Mouse (Mus musculus) neural tube, embryonic 11.5 days (tissue): ENCODE results near the gene Meaf6. TPM values are rescaled to one million over a fixed set of nuclear protein-coding genes. Genes with fewer than 3 reads are reported as not detected.

Experiments
- ATAC-seq: fragments of 200-750 bp; cut with Nextera tagmentation; 2 replicates; pipeline ENCODE4 v1.8.0; 2017; ENCODE audit warnings: moderate number of reproducible peaks, mild to moderate bottlenecking, moderate TSS enrichment, moderate library complexity; ENCODE audit not compliant: insufficient read depth, low FRiP score, low TSS enrichment
- DNase-seq: peaks from one replicate; pipeline ENCODE4 v3.0.0-alpha.2; 2015; ENCODE audit warnings: low spot score
- H3K27ac ChIP-seq: fragments of 300-500 bp; sonication (generic); 2 replicates; pipeline ENCODE4 v1.5.1; 2014; ENCODE audit warnings: low read depth, mild to moderate bottlenecking, low read length
- H3K27me3 ChIP-seq: fragments of 300-500 bp; sonication (generic); 2 replicates; pipeline ENCODE4 v1.6.1; 2014; ENCODE audit warnings: mild to moderate bottlenecking, low read length, mixed read lengths; ENCODE audit not compliant: control insufficient read depth, insufficient read depth
- H3K36me3 ChIP-seq: fragments of 300-500 bp; sonication (generic); 2 replicates; pipeline ENCODE4 v1.6.1; 2014; ENCODE audit warnings: mild to moderate bottlenecking, low read length, moderate library complexity, mixed read lengths; ENCODE audit not compliant: control insufficient read depth, insufficient read depth
- H3K4me1 ChIP-seq: fragments of 300-500 bp; sonication (generic); 2 replicates; pipeline ENCODE4 v1.6.1; 2014; ENCODE audit warnings: low read length, mixed read lengths; ENCODE audit not compliant: control insufficient read depth, insufficient read depth
- H3K4me2 ChIP-seq: fragments of 300-500 bp; sonication (generic); 2 replicates; pipeline ENCODE4 v1.6.1; 2014; ENCODE audit warnings: low read depth, mild to moderate bottlenecking, moderate library complexity
- H3K4me3 ChIP-seq: fragments of 300-500 bp; sonication (generic); 2 replicates; pipeline ENCODE4 v1.5.1; 2014; ENCODE audit warnings: low read depth, low read length
- H3K9ac ChIP-seq: fragments of 300-500 bp; sonication (generic); 2 replicates; pipeline ENCODE4 v1.6.1; 2014; ENCODE audit warnings: mild to moderate bottlenecking, low read length
- H3K9me3 ChIP-seq: fragments of 300-500 bp; sonication (generic); 2 replicates; pipeline ENCODE4 v1.6.1; 2016; ENCODE audit warnings: low read length; ENCODE audit not compliant: control insufficient read depth
- WGBS: fragments of 180-500 bp; shearing (Covaris S2); extraction: QIAGEN DNeasy Blood & Tissue Kit; methylation state at CpG from one replicate; pipeline ENCODE4 v1.1.7; 2014; 5-methylcytosine and 5-hydroxymethylcytosine counted together
- polyA plus RNA-seq: library from polyadenylated mRNA; unstranded; fragments of >200 nt; fragmentation: Nextera tagmentation; extraction: Ambion mirVana; gene quantifications from 2 replicates; pipeline ENCODE4 v1.2.1, GENCODE M21; 2014

The Meaf6 gene
- polyA plus RNA-seq, 1 experiment from 2014 or later, result 102 TPM

DNA sequence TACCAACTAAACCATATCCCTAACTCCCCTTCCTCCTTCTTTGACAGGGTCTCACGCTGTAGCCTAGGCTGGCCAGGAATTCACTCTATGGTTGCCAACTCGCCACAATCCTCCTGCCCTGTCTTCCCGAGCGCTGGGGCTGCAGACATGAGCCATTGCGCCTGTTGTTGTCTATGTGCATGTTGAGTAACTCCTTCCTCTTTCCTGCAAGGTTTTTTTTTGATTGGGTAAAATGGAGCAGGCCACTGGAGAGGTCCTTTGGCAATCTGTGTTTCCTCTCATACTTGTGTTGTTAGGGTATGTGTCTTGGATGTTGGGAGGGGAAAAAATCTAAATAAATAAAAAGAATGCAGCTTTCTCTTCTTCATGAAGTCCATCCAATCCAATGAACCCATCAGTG is 59.3 kb downstream of the Meaf6 start:
- ATAC-seq, result no peak
- Histone ChIP-seq H3K4me3 (no peak overlapping the region), H3K36me3 (no peaks in the 10 kb centered on the region), H3K27me3 (no peaks in the 10 kb centered on the region), H3K9ac (no peak overlapping the region), H3K27ac (no peak overlapping the region), H3K4me1 (no peaks in the 10 kb centered on the region), H3K9me3 (no peaks in the 10 kb centered on the region), H3K4me2 (no peak overlapping the region)
- WGBS, result 76% methylated on average over 5 of the region's 5 CpGs
- no peak for DNase-seq

DNA sequence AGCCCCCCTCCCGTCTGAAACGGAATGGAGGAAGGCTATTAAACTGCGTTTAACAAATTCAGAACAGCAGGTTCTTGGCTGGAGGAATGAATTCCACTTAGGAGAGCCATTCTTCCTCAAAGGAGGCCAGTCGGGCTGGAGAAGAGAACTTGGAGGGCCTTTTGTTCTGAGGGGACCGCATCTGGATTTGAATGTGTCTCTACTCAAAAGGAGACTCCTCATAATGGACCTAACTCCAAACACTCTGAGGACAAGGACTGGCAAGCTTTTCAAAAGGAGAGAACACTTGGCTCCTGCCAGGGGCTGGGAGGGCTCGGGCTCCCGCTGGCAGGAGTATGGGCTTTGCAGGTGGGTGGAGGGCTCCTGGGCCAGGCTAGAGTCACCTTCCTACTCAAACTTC is 59.7 kb downstream of the Meaf6 start:
- Histone ChIP-seq H3K4me3 (no peak overlapping the region), H3K4me1 (no peaks in the 10 kb centered on the region), H3K27me3 (no peaks in the 10 kb centered on the region), H3K9me3 (no peaks in the 10 kb centered on the region), H3K9ac (no peak overlapping the region), H3K27ac (no peak overlapping the region), H3K4me2 (no peak overlapping the region), H3K36me3 (no peaks in the 10 kb centered on the region)
- ATAC-seq (no peak), DNase-seq (no peak)
- 20% methylated on average over 7 of the region's 7 CpGs for WGBS

DNA sequence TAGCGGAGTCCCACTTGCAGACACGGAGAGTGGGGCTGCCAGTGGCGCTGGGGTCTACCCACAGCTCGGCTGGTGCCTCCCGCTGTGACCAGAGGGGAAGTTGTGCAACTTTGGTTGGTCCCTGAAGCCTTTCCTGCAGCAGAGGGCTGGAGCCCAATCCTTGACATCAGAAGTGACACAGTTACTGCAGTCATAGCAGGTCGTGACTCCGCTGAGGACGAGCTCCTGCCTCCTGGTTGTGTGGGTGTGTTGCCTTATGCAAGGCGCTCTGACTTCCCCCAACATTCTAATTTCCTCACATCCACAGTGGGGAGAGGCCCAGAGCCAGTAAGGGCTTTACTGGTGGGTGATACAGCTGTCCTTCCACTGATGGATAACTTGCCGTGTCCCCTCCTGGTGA is 60.3 kb downstream of the Meaf6 start:
- ATAC-seq, result no peak
- no peaks in the 10 kb centered on the region for H3K36me3 ChIP-seq
- 26% methylated on average over 10 of the region's 10 CpGs for WGBS
- H3K4me2 ChIP-seq, result no peak overlapping the region
- H3K4me3 ChIP-seq, result no peak overlapping the region
- no peaks in the 10 kb centered on the region for H3K9me3 ChIP-seq
- no peak overlapping the region for H3K27ac ChIP-seq
- DNase-seq, result no peak
- H3K4me1 ChIP-seq, result no peaks in the 10 kb centered on the region
- no peaks in the 10 kb centered on the region for H3K27me3 ChIP-seq
- no peak overlapping the region for H3K9ac ChIP-seq

DNA sequence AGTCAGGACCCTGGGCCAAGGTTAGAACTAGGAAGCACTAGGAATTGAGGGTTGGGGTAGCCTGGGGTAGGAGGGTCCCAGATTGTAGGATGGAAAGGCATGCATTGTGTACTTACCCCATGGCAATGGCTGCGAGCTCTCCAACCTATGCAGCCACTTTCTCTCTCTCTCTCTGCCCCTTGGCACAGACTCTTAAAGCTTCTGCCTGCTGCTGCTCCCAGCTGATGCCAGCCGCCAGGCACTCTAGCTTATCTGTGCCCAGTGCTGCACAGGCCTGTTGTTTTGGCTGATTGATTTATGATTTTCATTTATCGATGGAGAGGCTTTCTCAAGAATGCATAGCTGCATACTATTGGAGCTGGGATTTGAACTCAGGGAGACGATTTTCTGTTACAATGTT is 63.0 kb downstream of the Meaf6 start:
- WGBS, result 85% methylated on average over 4 of the region's 4 CpGs
- no peaks in the 10 kb centered on the region for H3K9me3 ChIP-seq

DNA sequence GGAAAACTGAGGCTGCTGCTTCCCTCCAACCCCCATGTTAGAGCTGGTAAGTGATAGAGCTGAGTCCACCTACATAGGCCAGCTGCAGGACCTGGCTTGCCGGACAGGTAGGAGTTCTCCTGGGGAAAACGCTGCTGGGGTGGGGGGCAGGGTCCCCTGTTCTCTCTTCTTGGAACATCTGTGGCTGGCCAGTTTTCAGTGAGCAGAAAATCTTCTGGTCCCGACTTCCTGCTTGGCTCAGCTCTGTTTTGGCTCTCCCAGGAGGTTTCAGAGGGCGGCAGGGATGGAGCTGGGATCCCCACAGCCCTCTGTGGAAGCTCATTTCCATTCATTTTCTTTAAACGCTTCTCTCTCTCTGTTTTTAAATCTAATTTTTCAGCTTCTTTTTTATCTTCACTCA is 64.5 kb downstream of the Meaf6 start:
- H3K9me3 ChIP-seq, result no peaks in the 10 kb centered on the region
- H3K4me3 ChIP-seq, result no peak overlapping the region
- no peak overlapping the region for H3K27ac ChIP-seq
- H3K9ac ChIP-seq, result no peak overlapping the region
- no peaks in the 10 kb centered on the region for H3K4me1 ChIP-seq
- 41% methylated on average over 5 of the region's 5 CpGs for WGBS
- ATAC-seq, result no peak
- H3K27me3 ChIP-seq, result no peaks in the 10 kb centered on the region
- DNase-seq, result no peak
- H3K4me2 ChIP-seq, result no peak overlapping the region
- H3K36me3 ChIP-seq, result no peaks in the 10 kb centered on the region

More for the DNA sequence above, 63.0 kb downstream of the Meaf6 start:
- no peaks in the 10 kb centered on the region for H3K4me1 ChIP-seq
- H3K27me3 ChIP-seq, result no peaks in the 10 kb centered on the region
- no peak overlapping the region for H3K4me2 ChIP-seq
- ATAC-seq (no peak), DNase-seq (no peak)
- no peak overlapping the region for H3K4me3 ChIP-seq
- H3K36me3 ChIP-seq, result no peaks in the 10 kb centered on the region
- no peak overlapping the region for H3K9ac ChIP-seq
- H3K27ac ChIP-seq, result no peak overlapping the region

DNA sequence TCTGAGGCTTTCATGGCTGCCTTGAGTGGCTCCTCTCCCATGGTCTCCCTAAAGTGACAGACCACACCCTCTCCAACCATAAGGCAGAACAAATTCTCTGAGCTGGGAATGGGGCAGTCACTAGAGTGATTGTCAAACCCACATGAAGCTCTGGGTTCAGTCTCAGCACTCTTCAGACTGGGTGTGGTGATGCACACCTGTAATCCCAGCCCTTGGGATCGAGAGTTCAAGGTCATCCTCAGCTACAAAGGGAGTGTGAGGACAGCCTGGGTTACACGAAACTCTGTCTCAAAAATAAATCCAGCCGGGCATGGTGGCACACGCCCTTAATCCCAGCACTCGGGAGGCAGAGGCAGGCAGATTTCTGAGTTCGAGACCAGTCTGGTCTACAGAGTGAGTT is 67.5 kb downstream of the Meaf6 start:
- ATAC-seq (no peak), DNase-seq (no peak)
- Histone ChIP-seq H3K4me3 (no peak overlapping the region), H3K9me3 (no peaks in the 10 kb centered on the region), H3K9ac (no peak overlapping the region), H3K36me3 (no peaks in the 10 kb centered on the region), H3K27me3 (no peaks in the 10 kb centered on the region), H3K4me1 (no peaks in the 10 kb centered on the region), H3K27ac (no peak overlapping the region), H3K4me2 (no peak overlapping the region)
- WGBS, result 91% methylated on average over 6 of the region's 6 CpGs

DNA sequence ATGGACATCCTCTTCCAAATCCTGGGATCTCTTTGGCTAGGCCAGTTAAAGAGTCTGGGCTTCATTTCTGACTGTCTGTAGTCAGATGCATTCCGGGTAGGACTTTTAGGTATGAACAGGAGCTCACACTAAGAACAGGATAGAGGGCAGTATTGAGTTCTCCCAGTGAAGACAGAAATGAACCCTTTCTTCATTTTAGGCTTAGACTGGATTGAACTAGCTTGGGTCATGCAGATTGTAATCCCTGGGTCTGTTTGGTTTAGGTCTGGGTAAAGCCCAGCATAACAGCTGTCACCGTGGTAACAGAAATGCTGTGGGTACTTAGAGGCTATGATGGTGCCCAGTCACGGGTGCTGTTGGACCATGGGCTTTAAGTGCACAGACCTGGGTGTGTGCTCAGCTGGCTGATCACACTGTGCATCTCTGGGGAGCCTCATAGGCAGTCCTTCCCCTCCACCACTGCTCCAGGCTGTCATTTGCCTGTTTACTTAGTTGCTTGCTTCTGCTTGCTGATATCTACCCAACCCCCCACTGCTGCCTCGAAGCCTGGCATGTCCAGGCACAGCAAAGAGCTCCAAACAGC is 68.8 kb downstream of the Meaf6 start:
- no peak for DNase-seq
- H3K36me3 ChIP-seq, result no peaks in the 10 kb centered on the region
- H3K27ac ChIP-seq, result no peak overlapping the region
- H3K27me3 ChIP-seq, result no peaks in the 10 kb centered on the region
- H3K9me3 ChIP-seq, result no peaks in the 10 kb centered on the region
- no peak for ATAC-seq
- no peak overlapping the region for H3K4me2 ChIP-seq
- H3K4me3 ChIP-seq, result no peak overlapping the region
- H3K4me1 ChIP-seq, result no peaks in the 10 kb centered on the region
- WGBS, result 72% methylated on average over 4 of the region's 4 CpGs
- H3K9ac ChIP-seq, result no peak overlapping the region

DNA sequence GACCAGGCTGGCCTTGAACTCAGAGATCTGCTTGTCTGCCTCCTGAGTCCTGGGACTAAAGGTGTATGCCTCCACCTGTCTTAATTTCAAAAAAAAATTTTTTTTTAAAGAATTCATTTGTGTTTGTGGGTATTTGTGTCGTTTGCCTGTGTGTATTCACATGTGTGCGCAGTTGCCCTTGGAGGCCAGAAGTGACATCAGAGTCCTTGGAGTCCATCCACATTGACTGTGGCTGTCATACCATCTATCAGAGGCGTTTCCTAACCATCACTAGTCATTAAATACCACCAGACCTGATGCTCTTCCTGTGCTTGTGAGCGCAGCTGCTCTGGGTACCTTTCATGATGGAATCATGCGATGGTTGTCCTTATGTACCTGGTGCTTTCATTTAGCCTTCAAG is 70.7 kb downstream of the Meaf6 start:
- DNase-seq, result no peak
- 87% methylated on average over 5 of the region's 5 CpGs for WGBS

DNA sequence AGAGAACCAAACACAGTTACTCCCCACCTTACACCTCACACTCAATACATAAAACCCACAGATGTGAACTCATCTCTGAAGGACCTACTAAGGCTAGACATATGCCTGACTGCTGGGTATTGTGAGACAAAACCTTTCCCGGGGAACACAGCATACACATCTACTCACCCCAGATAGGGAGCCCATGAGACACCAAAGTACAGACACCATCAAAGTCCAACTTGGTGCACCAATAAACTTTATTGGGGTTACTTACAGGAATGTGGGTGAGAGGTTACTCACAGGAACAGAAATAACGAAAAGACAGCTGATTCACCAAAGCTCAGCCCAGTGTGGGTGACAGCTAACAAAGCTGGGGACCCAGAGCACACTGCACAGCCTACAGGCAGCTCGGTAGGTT is 72.4 kb downstream of the Meaf6 start:
- no peak for DNase-seq
- H3K9ac ChIP-seq, result no peak overlapping the region
- H3K4me1 ChIP-seq, result no peaks in the 10 kb centered on the region
- H3K27me3 ChIP-seq, result 0 out of 2 replicates have a peak, but pooled peaks cover 4% of the 10 kb centered on the region
- no peak overlapping the region for H3K27ac ChIP-seq
- no peaks in the 10 kb centered on the region for H3K9me3 ChIP-seq
- WGBS, result 86% methylated on average over 3 of the region's 3 CpGs
- H3K4me2 ChIP-seq, result no peak overlapping the region
- H3K4me3 ChIP-seq, result no peak overlapping the region
- no peaks in the 10 kb centered on the region for H3K36me3 ChIP-seq
- no peak for ATAC-seq

More for the DNA sequence above, 70.7 kb downstream of the Meaf6 start:
- Histone ChIP-seq H3K4me1 (no peaks in the 10 kb centered on the region), H3K27me3 (no peaks in the 10 kb centered on the region), H3K4me2 (no peak overlapping the region), H3K9ac (no peak overlapping the region), H3K9me3 (no peaks in the 10 kb centered on the region), H3K36me3 (no peaks in the 10 kb centered on the region), H3K4me3 (no peak overlapping the region), H3K27ac (no peak overlapping the region)
- no peak for ATAC-seq
